11 mouse cellular contexts compared by ENCODE assay signal in genomic region chr5:147435751-147436150, GRCm38 (mm10). TPM values are rescaled to one million over a fixed set of nuclear protein-coding genes. Genes with fewer than 3 reads are reported as not detected.
DNase-seq lines count a peak whose midpoint lies in the region; ATAC-seq and TF ChIP-seq lines count a peak whose summit lies in the region.
"Had no signal": no experiment of that assay in that cellular context is flagged by ENCODE, and none has a peak within 500 bp of the region (broad histone marks: within the 10 kb centered on the region; RNA-seq: fewer than 3 reads in every experiment).

No protein-coding gene starts in this region.

- peak; percentile 38 to 44 for DNase-seq in cerebellum, postnatal 10 days
- DNase-seq in cerebellum, postnatal 14 days, result no peak
- no peak for DNase-seq in lung, adult 18-20 months
- DNase-seq in liver, postnatal 0 days, result no peak
- DNase-seq: right cerebral cortex, postnatal 25 days had no signal

- H3K9me3 ChIP-seq in hindbrain, embryonic 15.5 days, result no peaks in the 10 kb centered on the region
- no peaks in the 10 kb centered on the region for H3K9me3 ChIP-seq in hindbrain, embryonic 12.5 days (replicated peaks)
- no peaks in the 10 kb centered on the region for H3K9me3 ChIP-seq in lung, embryonic 16.5 days (ENCODE audit: control insufficient read depth, low read length)
- H3K9me3 ChIP-seq in liver, postnatal 0 days (ENCODE audit: low read length), result no peaks in the 10 kb centered on the region
- no peaks in the 10 kb centered on the region for H3K9me3 ChIP-seq in midbrain, embryonic 15.5 days
- H3K9me3 ChIP-seq: limb, embryonic 15.5 days had no signal

- TF ChIP-seq CTCF in liver, postnatal 0 days (IDR thresholded peaks at IDR 0.05; ENCODE audit: low read depth), result no peak

- no peaks in the 10 kb centered on the region for H3K27me3 ChIP-seq in hindbrain, embryonic 15.5 days
- H3K27me3 ChIP-seq in hindbrain, embryonic 12.5 days, result no peaks in the 10 kb centered on the region
- no peaks in the 10 kb centered on the region for H3K27me3 ChIP-seq in lung, embryonic 16.5 days (ENCODE audit: control insufficient read depth, insufficient read depth, low read depth, low read length)
- H3K27me3 ChIP-seq in liver, postnatal 0 days (ENCODE audit: insufficient read depth, low read length), result no peaks in the 10 kb centered on the region
- no peaks in the 10 kb centered on the region for H3K27me3 ChIP-seq in midbrain, embryonic 15.5 days (replicated peaks)
- H3K27me3 ChIP-seq: limb, embryonic 15.5 days had no signal

- peaks cover 51% of the 10 kb centered on the region for H3K4me1 ChIP-seq in hindbrain, embryonic 15.5 days (replicated peaks)
- H3K4me1 ChIP-seq in hindbrain, embryonic 12.5 days, result peaks cover 36% of the 10 kb centered on the region
- H3K4me1 ChIP-seq in lung, embryonic 16.5 days (replicated peaks; ENCODE audit: control insufficient read depth, insufficient read depth, low read length), result peaks cover 39% of the 10 kb centered on the region
- H3K4me1 ChIP-seq in liver, postnatal 0 days (ENCODE audit: insufficient read depth), result peaks cover 51% of the 10 kb centered on the region
- peaks cover 52% of the 10 kb centered on the region for H3K4me1 ChIP-seq in midbrain, embryonic 15.5 days

- no peak for TF ChIP-seq EP300 in liver, postnatal 0 days (IDR thresholded peaks at IDR 0.05; ENCODE audit: low read depth)

- H3K9ac ChIP-seq in hindbrain, embryonic 15.5 days, result no peak overlapping the region
- H3K9ac ChIP-seq in hindbrain, embryonic 12.5 days, result no peak overlapping the region
- no peak overlapping the region for H3K9ac ChIP-seq in lung, embryonic 16.5 days (ENCODE audit: low read length)
- H3K9ac ChIP-seq in liver, postnatal 0 days (replicated peaks), result no peak overlapping the region
- H3K9ac ChIP-seq in midbrain, embryonic 15.5 days, result no peak overlapping the region
- H3K9ac ChIP-seq: limb, embryonic 15.5 days had no signal

- 65% methylated on average over 2 of the region's 2 CpGs for WGBS in hindbrain, embryonic 15.5 days
- 71% methylated on average over 2 of the region's 2 CpGs for WGBS in hindbrain, embryonic 12.5 days
- 48% methylated on average over 2 of the region's 2 CpGs for WGBS in lung, embryonic 16.5 days
- 49% methylated on average over 2 of the region's 2 CpGs for WGBS in liver, postnatal 0 days (ENCODE audit: insufficient replicate concordance)
- WGBS in midbrain, embryonic 15.5 days, result 83% methylated on average over 2 of the region's 2 CpGs

- peak overlapping the region; percentile 18; the same call in 1 of the 2 replicates for H3K4me2 ChIP-seq in hindbrain, embryonic 15.5 days
- no peak overlapping the region for H3K4me2 ChIP-seq in hindbrain, embryonic 12.5 days (replicated peaks)
- H3K4me2 ChIP-seq in lung, embryonic 16.5 days (ENCODE audit: low read depth, low read length), result 0 out of 2 replicates have a peak overlapping the region, but pooled peaks have one; percentile 0
- peak overlapping the region; percentile 22 for H3K4me2 ChIP-seq in liver, postnatal 0 days (ENCODE audit: low read depth, low read length)
- no peak overlapping the region for H3K4me2 ChIP-seq in midbrain, embryonic 15.5 days
- H3K4me2 ChIP-seq: limb, embryonic 15.5 days had no signal

- 0 out of 2 replicates have a peak, but pooled peaks cover 3% of the 10 kb centered on the region for H3K36me3 ChIP-seq in hindbrain, embryonic 15.5 days
- 0 out of 2 replicates have a peak, but pooled peaks cover 9% of the 10 kb centered on the region for H3K36me3 ChIP-seq in hindbrain, embryonic 12.5 days
- H3K36me3 ChIP-seq in lung, embryonic 16.5 days (ENCODE audit: control insufficient read depth, insufficient read depth, low read length), result 0 out of 2 replicates have a peak, but pooled peaks cover 5% of the 10 kb centered on the region
- peaks cover 9% of the 10 kb centered on the region; the same call in 1 of the 2 replicates for H3K36me3 ChIP-seq in liver, postnatal 0 days (replicated peaks; ENCODE audit: insufficient read depth, low read length)
- H3K36me3 ChIP-seq in midbrain, embryonic 15.5 days (replicated peaks), result no peaks in the 10 kb centered on the region

- H3K4me3 ChIP-seq in hindbrain, embryonic 15.5 days, result no peak overlapping the region
- H3K4me3 ChIP-seq in hindbrain, embryonic 12.5 days, result no peak overlapping the region
- no peak overlapping the region for H3K4me3 ChIP-seq in lung, embryonic 16.5 days (ENCODE audit: low read length)
- H3K4me3 ChIP-seq in liver, postnatal 0 days (ENCODE audit: low read depth, low read length), result no peak overlapping the region
- H3K4me3 ChIP-seq in midbrain, embryonic 15.5 days, result no peak overlapping the region
- H3K4me3 ChIP-seq: erythroblast, embryonic 14.5 days; limb, embryonic 15.5 days had no signal

- H3K27ac ChIP-seq in hindbrain, embryonic 15.5 days (replicated peaks), result 0 out of 2 replicates have a peak overlapping the region, but pooled peaks have one; percentile 16
- H3K27ac ChIP-seq in hindbrain, embryonic 12.5 days, result no peak overlapping the region
- H3K27ac ChIP-seq in lung, embryonic 16.5 days (ENCODE audit: low read length), result peak overlapping the region; percentile 28; the same call in 1 of the 2 replicates
- H3K27ac ChIP-seq in liver, postnatal 0 days (ENCODE audit: low read depth), result peak overlapping the region; percentile 49; the same call in 1 of the 2 replicates
- no peak overlapping the region for H3K27ac ChIP-seq in midbrain, embryonic 15.5 days
- H3K27ac ChIP-seq: limb, embryonic 15.5 days had no signal

- ATAC-seq in hindbrain, embryonic 15.5 days (ENCODE audit: low FRiP score, low read depth), result no peak
- no peak for ATAC-seq in hindbrain, embryonic 12.5 days (ENCODE audit: low FRiP score)
- no peak for ATAC-seq in lung, embryonic 16.5 days (ENCODE audit: low read depth)
- ATAC-seq in liver, postnatal 0 days, result 0 out of 2 replicates have a peak, but pooled peaks have one; percentile 10
- no peak for ATAC-seq in midbrain, embryonic 15.5 days (replicated peaks)

RNA-seq across cellular contexts. Expression of gene Pan3, which starts 5.8 kb away (rescaled TPM):
- 58.5 and 64.1 TPM in 2 replicates for polyA plus RNA-seq in hindbrain, embryonic 15.5 days (2015; fragmentation: Nextera tagmentation; extraction: Ambion mirVana)
- polyA plus RNA-seq in hindbrain, embryonic 12.5 days (2016; fragmentation: Nextera tagmentation; extraction: Ambion mirVana), result 56.4 and 60.9 TPM in 2 replicates
- 71.6 and 75.6 TPM in 2 replicates for polyA plus RNA-seq in lung, embryonic 16.5 days (2015; fragmentation: Nextera tagmentation; extraction: Ambion mirVana)
- 25.2 and 29.9 TPM in 2 replicates for polyA plus RNA-seq in liver, postnatal 0 days (2015; fragmentation: Nextera tagmentation; extraction: Ambion mirVana)
- 59.6 and 66.0 TPM in 2 replicates for polyA plus RNA-seq in midbrain, embryonic 15.5 days (2015; fragmentation: Nextera tagmentation; extraction: Ambion mirVana)

RNA-seq across cellular contexts. Expression of gene Flt3, which starts 35.5 kb away (rescaled TPM):
- polyA plus RNA-seq in hindbrain, embryonic 15.5 days (2015; fragmentation: Nextera tagmentation; extraction: Ambion mirVana), result 1.3 and 1.7 TPM in 2 replicates
- 0.13 and 0.14 TPM in 2 replicates for polyA plus RNA-seq in hindbrain, embryonic 12.5 days (2016; fragmentation: Nextera tagmentation; extraction: Ambion mirVana)
- polyA plus RNA-seq in lung, embryonic 16.5 days (2015; fragmentation: Nextera tagmentation; extraction: Ambion mirVana), result 0.18 and 0.20 TPM in 2 replicates
- polyA plus RNA-seq in liver, postnatal 0 days (2015; fragmentation: Nextera tagmentation; extraction: Ambion mirVana), result 1.3 and 1.5 TPM in 2 replicates
- polyA plus RNA-seq in midbrain, embryonic 15.5 days (2015; fragmentation: Nextera tagmentation; extraction: Ambion mirVana), result 0.54 and 0.77 TPM in 2 replicates

Comparison
In these comparisons a context has a peak if more than half of its experiments do, and no peak if none do; other contexts are left out.
1. DNase-seq: peak in cerebellum, postnatal 10 days (2 of 2); none in cerebellum, postnatal 14 days (0 of 2), lung, adult 18-20 months (0 of 2) and liver, postnatal 0 days (single experiment).
2. H3K27ac ChIP-seq: peak in hindbrain, embryonic 15.5 days (single experiment), lung, embryonic 16.5 days (single experiment) and liver, postnatal 0 days (single experiment); none in hindbrain, embryonic 12.5 days (single experiment) and midbrain, embryonic 15.5 days (single experiment).
3. H3K4me2 ChIP-seq: peak in hindbrain, embryonic 15.5 days (single experiment), lung, embryonic 16.5 days (single experiment) and liver, postnatal 0 days (single experiment); none in hindbrain, embryonic 12.5 days (single experiment) and midbrain, embryonic 15.5 days (single experiment).